Mouse (Mus musculus) midbrain, embryonic 13.5 days (tissue): Measurements from ENCODE around the gene Psmc3. TPM values are rescaled to one million over a fixed set of nuclear protein-coding genes. Genes with fewer than 3 reads are reported as not detected.

Experiments used
- polyA plus RNA-seq: library from polyadenylated mRNA; unstranded; fragments of >200 nt; fragmentation: Nextera tagmentation; extraction: Ambion mirVana; gene quantifications from 2 replicates; pipeline ENCODE4 v1.2.1, GENCODE M21; 2015

Gene Psmc3
- polyA plus RNA-seq, 1 experiment from 2014 or later: 254 TPM

Other genes with a start within 250 kb of the Psmc3 start
- gene Mtch2, start 206.9 kb upstream of the Psmc3 start, polyA plus RNA-seq: 246 and 259 TPM in 2 replicates
- 18.1 and 27.3 TPM in 2 replicates for gene C1qtnf4, start 168.1 kb upstream of the Psmc3 start, polyA plus RNA-seq
- 63.1 and 64.2 TPM in 2 replicates for gene Kbtbd4, start 149.3 kb upstream of the Psmc3 start, polyA plus RNA-seq
- gene Ndufs3, start 149.2 kb upstream of the Psmc3 start, polyA plus RNA-seq: 210 TPM in 2 replicates
- 137 and 140 TPM in 2 replicates for gene Celf1, start 113.6 kb upstream of the Psmc3 start, polyA plus RNA-seq
- 0.48 and 0.54 TPM in 2 replicates for gene Rapsn, start 18.4 kb upstream of the Psmc3 start, polyA plus RNA-seq
- 25.0 and 29.4 TPM in 2 replicates for gene Slc39a13, start 16.4 kb downstream of the Psmc3 start, polyA plus RNA-seq
- gene Spi1, start 28.4 kb downstream of the Psmc3 start, polyA plus RNA-seq: 1.8 and 3.0 TPM in 2 replicates
- gene Mybpc3, start 64.1 kb downstream of the Psmc3 start, polyA plus RNA-seq: not detected in 2 replicates
- 56.0 and 58.0 TPM in 2 replicates for gene Madd, start 129.8 kb downstream of the Psmc3 start, polyA plus RNA-seq
- gene Nr1h3, start 148.8 kb downstream of the Psmc3 start, polyA plus RNA-seq: 1.6 and 2.1 TPM in 2 replicates
- 38.3 and 42.7 TPM in 2 replicates for gene Acp2, start 148.9 kb downstream of the Psmc3 start, polyA plus RNA-seq
- 15.1 TPM in 2 replicates for gene Ddb2, start 183.0 kb downstream of the Psmc3 start, polyA plus RNA-seq
- 15.6 and 16.2 TPM in 2 replicates for gene Pacsin3, start 201.9 kb downstream of the Psmc3 start, polyA plus RNA-seq
- gene Arfgap2, start 211.0 kb downstream of the Psmc3 start, polyA plus RNA-seq: 82.6 and 84.5 TPM in 2 replicates